Mouse (Mus musculus): ENCODE data around the gene Mr1.

Mr1 gene

DNA sequence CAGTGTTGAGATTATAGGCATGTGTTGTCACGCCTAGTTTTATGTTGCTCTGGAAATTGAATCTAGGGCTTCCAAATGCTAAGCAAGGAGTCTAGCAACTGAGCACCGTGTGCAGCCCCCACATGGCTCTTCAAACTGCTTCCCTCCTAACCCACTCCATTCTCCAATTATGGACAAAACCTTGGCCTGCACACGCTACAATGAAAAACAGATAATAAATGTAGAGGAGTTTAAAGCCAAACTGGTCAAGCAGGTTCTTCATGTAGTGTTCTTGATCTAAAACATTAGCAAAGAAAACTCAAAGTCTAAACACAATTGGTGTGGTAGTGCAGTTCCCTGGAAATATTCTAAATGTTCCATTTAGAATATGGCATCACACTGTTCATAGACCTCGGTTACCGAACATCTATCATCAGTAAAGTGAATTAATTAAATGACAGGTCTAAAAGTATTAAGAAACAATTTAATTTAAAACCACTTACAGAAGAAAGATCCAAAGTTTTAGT lies 19.1 kb downstream of the Mr1 start:
- DNase-seq (ENCODE audit: low read depth, low spot score) = no peak

DNA sequence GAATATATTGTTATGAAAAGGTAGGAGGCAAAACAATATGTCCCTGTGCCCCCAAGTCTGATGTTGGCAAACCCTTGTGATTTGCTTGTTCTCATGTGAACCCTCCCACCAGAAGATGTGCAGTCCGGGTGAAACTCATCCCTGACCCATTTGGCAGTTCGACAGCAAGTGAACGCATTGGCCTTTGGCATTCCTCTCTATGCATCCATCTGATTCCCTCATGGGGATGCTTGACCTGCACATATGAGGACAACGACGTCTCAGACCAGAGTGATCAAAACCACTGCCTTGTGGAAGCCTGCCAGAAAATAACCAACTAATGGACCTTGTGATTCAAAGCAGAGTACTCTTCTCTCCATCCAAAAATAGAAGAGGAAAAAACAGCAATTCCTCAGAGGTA lies 19.9 kb downstream of the Mr1 start:
- no peak for DNase-seq (ENCODE audit: low read depth, low spot score)

GRCm38 (mm10) chr1:155124397-155124796 lies 22.2 kb downstream of the Mr1 start:
- no peak for DNase-seq (ENCODE audit: low read depth, low spot score)

GRCm38 (mm10) chr1:155121977-155122939 lies 24.4 kb downstream of the Mr1 start:
- peak; percentile 20 for DNase-seq (ENCODE audit: low read depth, low spot score)

GRCm38 (mm10) chr1:155119719-155120118 lies 26.9 kb downstream of the Mr1 start:
- no peak for DNase-seq (ENCODE audit: low read depth, low spot score)

DNA sequence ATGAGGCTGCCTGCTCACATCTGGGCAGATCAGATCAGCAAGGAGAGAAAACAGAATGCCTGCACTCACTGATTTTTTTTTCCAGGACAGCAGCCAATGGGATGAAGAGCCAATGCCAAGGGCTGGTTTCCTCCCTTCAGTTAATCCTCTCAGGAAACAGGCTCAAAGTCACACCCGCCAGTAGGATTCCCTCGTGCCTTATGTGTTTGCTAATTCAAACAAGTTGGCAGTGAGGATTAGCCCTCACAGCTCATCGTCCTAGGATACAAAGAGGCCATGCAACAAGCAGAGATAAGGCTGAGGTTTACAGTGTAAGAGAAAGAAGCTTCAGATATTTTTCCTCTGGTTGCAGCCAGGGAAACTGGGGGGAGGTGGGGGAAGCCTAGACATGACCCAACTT lies 32.7 kb downstream of the Mr1 start:
- no peak for DNase-seq (ENCODE audit: low read depth, low spot score)

DNA sequence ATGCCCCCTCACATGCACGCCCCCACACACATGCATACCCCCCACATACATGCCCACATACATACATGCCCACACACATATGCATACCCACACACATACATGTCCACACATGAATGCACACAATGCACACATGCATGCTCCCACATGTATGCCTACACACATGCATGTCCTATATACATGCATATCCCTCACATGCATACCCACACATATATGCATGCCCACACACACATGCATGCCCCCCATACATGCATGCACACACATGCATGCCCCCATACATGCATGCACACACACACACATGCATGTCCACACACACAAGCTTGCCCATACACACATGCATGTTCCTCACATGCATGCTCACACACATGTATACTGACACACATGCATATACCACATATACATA lies 33.7 kb downstream of the Mr1 start:
- no peak for DNase-seq (ENCODE audit: low read depth, low spot score)

- no peak for DNase-seq (ENCODE audit: low read depth, low spot score)
These were observed 34.5 kb downstream of the Mr1 start for GRCm38 (mm10) chr1:155112118-155112517.

- no peak for DNase-seq (ENCODE audit: low read depth, low spot score)
These were observed 35.1 kb downstream of the Mr1 start for GRCm38 (mm10) chr1:155111491-155111890.

DNA sequence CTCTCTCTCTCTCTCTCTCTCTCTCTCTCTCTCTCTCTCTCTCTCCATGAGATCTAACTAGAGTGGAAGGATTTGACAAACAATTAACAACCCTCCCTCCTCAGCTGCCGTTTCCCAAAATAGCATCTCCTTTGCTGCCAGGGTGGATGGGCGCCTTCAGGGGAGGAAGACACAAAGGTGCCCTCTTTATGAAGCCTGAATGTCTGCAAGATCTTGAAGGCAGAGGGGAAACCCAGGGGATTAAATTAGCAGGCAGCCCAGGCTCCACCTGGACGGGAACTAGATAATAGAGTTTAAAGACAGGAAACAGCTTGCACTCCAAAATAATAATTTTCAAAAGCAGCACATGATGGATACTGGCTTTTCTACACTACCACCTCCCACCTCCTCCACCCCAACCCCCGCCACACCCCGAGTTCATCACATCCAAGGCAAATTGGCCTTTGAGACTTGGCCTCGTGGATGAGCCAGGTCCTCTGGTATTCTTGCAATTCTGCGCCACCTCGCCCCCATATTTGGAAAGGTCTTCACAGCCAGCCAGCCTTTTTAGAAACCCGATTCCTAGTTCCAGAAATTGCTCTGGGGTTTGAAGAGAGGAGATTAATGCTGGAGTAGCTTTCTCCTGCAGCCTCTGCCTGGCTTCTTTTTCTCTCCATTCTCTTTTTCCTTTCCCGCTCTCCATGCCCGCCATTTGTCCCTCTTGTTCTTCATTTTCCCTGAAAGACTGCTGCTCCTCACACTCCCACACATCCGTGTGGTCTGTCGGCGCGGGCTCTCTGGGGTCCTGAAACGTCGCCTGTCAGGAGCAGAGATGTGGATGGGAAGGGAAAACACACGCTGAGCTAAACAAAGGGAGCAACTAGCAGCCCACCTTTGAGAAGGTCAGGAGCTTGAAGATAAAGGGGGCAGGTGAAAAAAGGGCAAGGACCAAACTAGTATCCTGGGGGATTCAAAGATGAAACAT lies 36.9 kb downstream of the Mr1 start:
- no peak for DNase-seq (ENCODE audit: low read depth, low spot score)

DNA sequence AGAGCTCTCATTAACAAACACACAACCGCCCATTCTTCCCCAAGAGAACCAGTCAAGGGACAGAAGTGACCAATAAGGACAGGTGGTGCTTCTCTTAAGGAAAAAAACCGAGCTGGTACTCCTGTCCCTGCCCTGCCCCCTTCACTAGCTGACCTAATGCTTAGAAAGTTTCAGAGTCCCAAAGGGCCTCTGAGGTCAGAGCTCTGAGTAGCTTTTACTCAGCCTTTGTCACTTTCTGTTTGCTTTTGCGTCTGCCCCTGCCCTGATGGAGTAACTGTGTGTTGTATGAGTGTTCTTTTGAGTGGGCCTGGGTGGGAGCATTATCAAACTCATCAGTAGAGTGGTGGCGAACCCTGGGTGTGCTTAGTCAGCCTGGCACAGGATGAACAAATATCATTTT lies 38.2 kb downstream of the Mr1 start:
- DNase-seq (ENCODE audit: low read depth, low spot score) = peak; percentile 34

DNA sequence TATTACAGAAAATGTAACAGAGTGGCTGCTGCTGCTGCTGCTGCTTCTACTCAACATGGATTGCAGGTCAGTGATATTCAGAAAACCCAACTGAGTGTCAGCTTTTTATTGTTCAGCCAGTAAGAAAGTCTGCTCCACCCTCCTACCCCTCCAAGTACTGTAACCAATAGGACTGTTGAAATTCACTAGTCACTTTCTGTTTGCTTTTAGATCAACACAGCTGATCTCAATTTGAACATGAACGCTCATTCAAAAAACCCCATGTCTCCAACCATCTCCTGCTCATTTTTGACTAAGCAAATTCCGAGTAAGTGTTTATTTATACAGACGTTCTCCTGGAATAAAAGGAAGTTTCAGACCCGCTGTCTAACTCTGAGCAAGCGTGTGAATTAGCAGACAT lies 38.8 kb downstream of the Mr1 start:
- no peak for DNase-seq (ENCODE audit: low read depth, low spot score)

- DNase-seq (ENCODE audit: low read depth, low spot score) = no peak
These were observed 40.3 kb downstream of the Mr1 start for GRCm38 (mm10) chr1:155106310-155106709.

DNA sequence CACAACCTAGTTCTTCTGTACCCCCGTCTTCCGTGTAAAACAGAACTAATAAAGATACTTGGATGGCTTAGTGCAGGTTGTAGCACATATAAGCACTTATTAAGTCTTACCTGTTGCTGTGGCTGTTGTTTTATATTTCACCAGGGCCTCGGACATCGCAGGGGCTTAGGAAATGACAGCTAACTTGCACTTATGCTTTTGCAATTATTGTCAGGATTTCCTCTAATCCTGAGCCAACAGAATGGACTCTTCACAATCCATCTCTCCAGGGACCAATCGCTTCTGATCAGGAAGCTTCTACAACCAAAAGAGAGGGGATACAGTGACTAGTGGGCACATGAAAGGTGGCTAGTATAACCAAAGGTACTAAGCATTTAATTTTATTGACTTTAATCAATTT lies 42.6 kb downstream of the Mr1 start:
- no peak for DNase-seq (ENCODE audit: low read depth, low spot score)

DNA sequence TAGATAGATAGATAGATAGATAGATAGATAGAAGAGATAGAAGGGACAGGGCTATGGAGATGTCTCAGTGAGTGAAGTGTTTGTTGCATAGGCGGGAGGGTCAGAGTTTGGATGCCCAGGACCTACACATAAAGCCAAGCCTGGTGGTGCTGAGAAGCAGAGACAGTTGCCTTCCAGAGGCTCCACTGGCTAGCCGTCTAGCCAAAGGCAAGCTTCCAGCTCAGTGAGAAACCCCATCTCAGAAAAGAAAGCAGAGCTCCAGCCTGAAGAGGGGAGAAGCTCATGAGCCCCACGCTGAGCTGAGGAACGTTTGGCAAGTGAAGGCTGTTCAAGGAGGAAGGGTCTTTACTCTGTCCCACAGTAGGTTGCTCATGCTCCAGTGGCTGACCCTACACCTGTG lies 44.0 kb downstream of the Mr1 start:
- DNase-seq (ENCODE audit: low read depth, low spot score) = no peak

DNA sequence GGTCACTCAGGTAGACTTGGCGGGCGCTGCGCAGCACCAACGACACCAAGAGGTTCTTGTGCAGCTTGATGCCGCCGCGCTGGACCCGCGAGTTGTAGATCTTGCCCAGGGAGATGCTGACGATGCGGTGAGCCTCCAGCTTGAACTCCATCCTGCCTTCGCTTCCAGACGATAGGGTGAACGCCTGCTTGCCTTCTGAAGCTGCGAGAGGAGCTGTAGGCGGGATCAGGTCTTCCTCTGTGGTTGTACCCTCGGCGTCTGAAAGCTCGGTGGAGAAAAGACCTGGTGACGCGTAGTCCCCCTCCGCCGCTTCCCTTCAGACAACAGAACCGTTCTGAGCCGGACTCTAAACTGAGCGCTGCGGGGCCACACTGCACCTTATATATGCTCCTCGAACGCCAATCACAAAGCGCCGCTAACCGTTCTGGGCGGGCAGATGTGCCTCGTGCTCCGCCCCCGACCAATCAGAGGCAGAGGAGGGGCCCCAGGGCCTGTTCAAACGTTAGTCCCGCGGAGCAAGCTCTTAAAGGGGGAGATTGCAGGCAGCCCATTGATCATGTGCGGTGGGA lies 47.2 kb downstream of the Mr1 start, which contains the start of gene Ier5:
TSS of gene Ier5 (minus strand) at position 357 of the 569 bp plus-strand sequence.
- DNase-seq (ENCODE audit: low read depth, low spot score) = peak; percentile 98

- DNase-seq (ENCODE audit: low read depth, low spot score) = peak; percentile 80
These were observed 47.9 kb downstream of the Mr1 start for GRCm38 (mm10) chr1:155098486-155099279.

DNA sequence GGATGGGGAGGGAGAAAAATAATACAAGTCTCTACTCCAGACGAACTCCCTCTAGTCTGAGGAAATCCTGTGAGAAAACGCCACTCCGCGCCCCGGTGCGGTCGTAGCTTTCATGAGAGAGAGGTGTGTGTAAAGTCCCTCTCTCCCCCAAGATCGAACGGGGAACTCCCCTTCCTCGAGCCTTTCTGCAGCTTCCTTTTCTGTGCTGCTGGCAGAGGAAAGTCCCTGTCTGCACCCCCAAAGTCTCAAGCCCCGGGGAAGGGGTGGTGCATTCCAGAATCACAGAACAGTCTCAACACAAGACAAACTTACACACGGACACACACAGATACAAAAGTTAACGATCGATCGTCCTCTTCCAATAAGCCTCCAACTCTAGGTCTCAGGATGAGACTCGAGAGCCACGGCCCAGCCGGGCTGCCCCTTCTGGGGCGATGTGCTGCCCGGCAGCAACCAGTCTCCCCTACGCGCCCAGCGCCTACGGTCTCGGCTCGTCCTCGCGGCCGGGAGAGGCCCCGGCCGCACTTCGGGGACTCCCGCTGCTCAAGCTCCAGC lies 48.6 kb downstream of the Mr1 start:
- DNase-seq (ENCODE audit: low read depth, low spot score) = peak; percentile 89

- peak; percentile 58 for DNase-seq (ENCODE audit: low read depth, low spot score)
These were observed 49.3 kb downstream of the Mr1 start for GRCm38 (mm10) chr1:155097354-155097753.

- peak; percentile 61 for DNase-seq (ENCODE audit: low read depth, low spot score)
These were observed 49.9 kb downstream of the Mr1 start for GRCm38 (mm10) chr1:155096620-155097261.

All from CD4-positive, CD25-positive, alpha-beta regulatory T cell, adult 2 months (primary cell).